Mouse (Mus musculus) heart, adult 18-20 months (tissue): ENCODE measurements around the gene Srl. TPM values are rescaled to one million over a fixed set of nuclear protein-coding genes. Genes with fewer than 3 reads are reported as not detected.
"Not testable (repeated sequence)": the region's sequence is repeated elsewhere in the genome, so short reads cannot be mapped to it uniquely, and the experiment has no call there.

Experiments used
- DNase-seq, 2 experiments: peaks; one replicate each; pipeline ENCODE4 v3.0.0; 2021 to 2022; ENCODE audit warnings: mixed read lengths in 1 of 2
- total RNA-seq, 2 experiments: library from RNA; stranded (reverse); gene quantifications; 2 replicates each; pipeline ENCODE4 v1.2.3; 2021

Gene Srl
- total RNA-seq, 2 experiments from 2014 or later: 782 to 831 TPM

- DNase-seq: peak; percentile 45 to 64
These were observed 11.4 kb upstream of the Srl start for GRCm38 (mm10) chr16:4552829-4553550.

GRCm38 (mm10) chr16:4551885-4552284, 10.3 kb upstream of the Srl start:
- DNase-seq: no peak

GRCm38 (mm10) chr16:4551056-4551455, 9.4 kb upstream of the Srl start:
- peak; percentile 75 to 82 for DNase-seq

- no peak for DNase-seq
These were observed 7.5 kb upstream of the Srl start for GRCm38 (mm10) chr16:4548953-4549688.

- no peak for DNase-seq
These were observed 6.0 kb upstream of the Srl start for GRCm38 (mm10) chr16:4547611-4548010.

GRCm38 (mm10) chr16:4546838-4547237, 5.2 kb upstream of the Srl start:
- no peak for DNase-seq

- no peak for DNase-seq
These were observed 3.2 kb upstream of the Srl start for GRCm38 (mm10) chr16:4544845-4545244.

GRCm38 (mm10) chr16:4543266-4543665, 1.6 kb upstream of the Srl start:
- DNase-seq: no peak

GRCm38 (mm10) chr16:4542236-4542774, 689 bp upstream of the Srl start:
- peak in 1 of 2 experiments; percentile 33 for DNase-seq

GRCm38 (mm10) chr16:4541033-4541432, 583 bp downstream of the Srl start:
- DNase-seq: no peak

GRCm38 (mm10) chr16:4540064-4540775, 1.4 kb downstream of the Srl start:
- no peak for DNase-seq

GRCm38 (mm10) chr16:4539521-4539920, 2.1 kb downstream of the Srl start:
- no peak for DNase-seq

GRCm38 (mm10) chr16:4537616-4538358, 3.8 kb downstream of the Srl start:
- no peak for DNase-seq

- DNase-seq: not testable (repeated sequence)
These were observed 14.2 kb downstream of the Srl start for GRCm38 (mm10) chr16:4527373-4527772.

GRCm38 (mm10) chr16:4523313-4524004, 18.2 kb downstream of the Srl start:
- DNase-seq: no peak

GRCm38 (mm10) chr16:4522879-4523278, 18.7 kb downstream of the Srl start:
- peak; percentile 64 to 72 for DNase-seq

GRCm38 (mm10) chr16:4521735-4522530, 19.7 kb downstream of the Srl start:
- peak; percentile 69 to 80 for DNase-seq

GRCm38 (mm10) chr16:4521074-4521667, 20.4 kb downstream of the Srl start:
- DNase-seq: no peak

GRCm38 (mm10) chr16:4520673-4521072, 20.9 kb downstream of the Srl start:
- no peak for DNase-seq

- DNase-seq: no peak
These were observed 21.8 kb downstream of the Srl start for GRCm38 (mm10) chr16:4519825-4520224.
